Mouse (Mus musculus): ENCODE data around the gene Wnt10a. TPM values are rescaled to one million over a fixed set of nuclear protein-coding genes. Genes with fewer than 3 reads are reported as not detected.

Gene Wnt10a
- polyA plus RNA-seq (2012; ENCODE audit: low replicate concordance): 1.2 and 5.2 TPM in 2 replicates

DNA sequence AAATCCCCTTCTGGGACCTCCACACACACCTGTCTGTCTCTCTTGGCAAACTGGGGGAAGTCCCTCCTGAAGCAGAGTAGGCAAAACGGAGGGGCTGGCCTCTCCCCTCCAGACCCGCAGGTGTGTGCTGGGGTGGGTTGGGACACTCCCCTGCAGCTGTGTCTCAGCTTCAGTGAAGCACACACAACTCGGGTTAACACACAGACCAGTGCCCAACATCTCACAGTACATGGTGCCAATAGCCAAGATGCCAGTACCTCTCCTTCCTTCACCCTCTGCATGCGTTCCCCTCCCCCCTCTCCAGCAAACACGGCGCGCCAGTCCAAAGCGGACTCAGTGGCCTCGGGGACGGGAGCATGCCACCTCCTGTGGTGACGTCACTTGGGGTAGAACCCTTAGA is at the start of gene Wnt10a:
TSS of gene Wnt10a (plus strand) at position 268 of the 400 bp plus-strand sequence.

GRCm38 (mm10) chr1:74748643-74749271 is 42.6 kb upstream of the Wnt10a start, which contains the start of gene Prkag3:
TSS of gene Prkag3 (minus strand) at chr1:74749221.

DNA sequence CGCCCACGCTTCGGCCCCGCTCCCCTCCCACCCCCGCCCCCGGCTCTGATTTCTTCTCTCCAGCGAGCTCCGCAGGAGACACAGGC is 19.6 kb upstream of the Wnt10a start, which contains the start of gene Wnt6:
TSS of gene Wnt6 (plus strand) at position 48 of the 86 bp plus-strand sequence.

Other genes starting within 250 kb of the Wnt10a start
- 0.05 TPM in 1 of 2 replicates, not detected in the other for gene Plcd4, start 248.6 kb upstream of the Wnt10a start, polyA plus RNA-seq (2012; ENCODE audit: low replicate concordance)
- 0.33 and 7.0 TPM in 2 replicates for gene Usp37, start 247.2 kb upstream of the Wnt10a start, polyA plus RNA-seq (2012; ENCODE audit: low replicate concordance)
- 8.7 and 19.0 TPM in 2 replicates for gene Zfp142, start 203.3 kb upstream of the Wnt10a start, polyA plus RNA-seq (2012; ENCODE audit: low replicate concordance)
- 0.81 and 2.4 TPM in 2 replicates for gene Bcs1l, start 203.2 kb upstream of the Wnt10a start, polyA plus RNA-seq (2012; ENCODE audit: low replicate concordance)
- gene Rnf25, start 190.1 kb upstream of the Wnt10a start, polyA plus RNA-seq (2012; ENCODE audit: low replicate concordance): 6.9 and 8.4 TPM in 2 replicates
- gene Stk36, start 190.1 kb upstream of the Wnt10a start, polyA plus RNA-seq (2012; ENCODE audit: low replicate concordance): 0.23 and 0.42 TPM in 2 replicates
- 16.7 and 18.5 TPM in 2 replicates for gene Ttll4, start 129.8 kb upstream of the Wnt10a start, polyA plus RNA-seq (2012; ENCODE audit: low replicate concordance)
- 1.7 and 1.8 TPM in 2 replicates for gene Cyp27a1, start 77.9 kb upstream of the Wnt10a start, polyA plus RNA-seq (2012; ENCODE audit: low replicate concordance)
- not detected in 2 replicates for gene Prkag3, start 42.3 kb upstream of the Wnt10a start, polyA plus RNA-seq (2012; ENCODE audit: low replicate concordance)
- gene Wnt6, start 19.6 kb upstream of the Wnt10a start, polyA plus RNA-seq (2012; ENCODE audit: low replicate concordance): 0.57 and 0.81 TPM in 2 replicates
- gene Cdk5r2, start 63.4 kb downstream of the Wnt10a start, polyA plus RNA-seq (2012; ENCODE audit: low replicate concordance): not detected in 2 replicates
- not detected in 2 replicates for gene Fev, start 93.9 kb downstream of the Wnt10a start, polyA plus RNA-seq (2012; ENCODE audit: low replicate concordance)
- not detected in 2 replicates for gene Cryba2, start 101.6 kb downstream of the Wnt10a start, polyA plus RNA-seq (2012; ENCODE audit: low replicate concordance)
- not detected in 2 replicates for gene Cfap65, start 144.1 kb downstream of the Wnt10a start, polyA plus RNA-seq (2012; ENCODE audit: low replicate concordance)
- gene Ihh, start 160.2 kb downstream of the Wnt10a start, polyA plus RNA-seq (2012; ENCODE audit: low replicate concordance): 0.32 and 0.66 TPM in 2 replicates